Mouse (Mus musculus) small intestine, adult 2 months (tissue): ENCODE data around the gene Aldh16a1. TPM values are rescaled to one million over a fixed set of nuclear protein-coding genes. Genes with fewer than 3 reads are reported as not detected.
A peak's percentile ranks its signal among the peaks of the same experiment; 100 is the strongest.

ENCODE experiments used
- H3K27ac ChIP-seq: fragments of 200-500 bp; 2 replicates; pipeline ENCODE4 v1.5.1; 2012; ENCODE audit warnings: low read depth, low read length, control low read depth, inconsistent platforms; ENCODE audit not compliant: insufficient read depth
- H3K27me3 ChIP-seq: fragments of 200-500 bp; 2 replicates; pipeline ENCODE4 v1.6.1; 2012; ENCODE audit warnings: mild to moderate bottlenecking, moderate library complexity, low read length, inconsistent platforms; ENCODE audit not compliant: control insufficient read depth, insufficient read depth
- H3K36me3 ChIP-seq: fragments of 200-500 bp; 2 replicates; pipeline ENCODE4 v1.6.1; 2012; ENCODE audit warnings: mild to moderate bottlenecking, low read length, control low read depth, inconsistent platforms; ENCODE audit not compliant: control insufficient read depth, insufficient read depth
- H3K4me1 ChIP-seq: fragments of 200-500 bp; 2 replicates; pipeline ENCODE4 v1.6.1; 2012; ENCODE audit warnings: low read length, inconsistent platforms, mixed read lengths; ENCODE audit not compliant: control insufficient read depth, insufficient read depth, insufficient read length
- H3K4me3 ChIP-seq: fragments of 200-500 bp; 2 replicates; pipeline ENCODE4 v1.5.1; 2012; ENCODE audit warnings: low read depth, mild to moderate bottlenecking, control low read depth, inconsistent platforms, low read length, moderate library complexity
- CTCF ChIP-seq: fragments of 200-500 bp; IDR thresholded peaks from 2 replicates; pipeline ENCODE4 v1.5.1; 2012; ENCODE audit warnings: low read depth, mild to moderate bottlenecking, control low read depth, inconsistent platforms, low read length, moderate library complexity, mixed read lengths; ENCODE audit not compliant: insufficient replicate concordance, insufficient read length; ENCODE audit errors: extremely low read depth
- POLR2A ChIP-seq: fragments of 200-500 bp; IDR thresholded peaks from 2 replicates; pipeline ENCODE4 v1.6.1; 2012; ENCODE audit warnings: low read depth, mild to moderate bottlenecking, control low read depth, inconsistent platforms, low read length, moderate library complexity
- WGBS: fragments of 180-500 bp; shearing (Covaris S2); methylation state at CpG from one replicate; pipeline ENCODE4 v1.1.7; 2018; 5-methylcytosine and 5-hydroxymethylcytosine counted together
- polyA plus RNA-seq: library from polyadenylated mRNA; depleted of rRNA; stranded (reverse); fragments of >200 nt; gene quantifications from 2 replicates; pipeline ENCODE4 v1.2.3, GENCODE M21; 2012

Aldh16a1 gene
- polyA plus RNA-seq, 1 experiment: 253 TPM

DNA sequence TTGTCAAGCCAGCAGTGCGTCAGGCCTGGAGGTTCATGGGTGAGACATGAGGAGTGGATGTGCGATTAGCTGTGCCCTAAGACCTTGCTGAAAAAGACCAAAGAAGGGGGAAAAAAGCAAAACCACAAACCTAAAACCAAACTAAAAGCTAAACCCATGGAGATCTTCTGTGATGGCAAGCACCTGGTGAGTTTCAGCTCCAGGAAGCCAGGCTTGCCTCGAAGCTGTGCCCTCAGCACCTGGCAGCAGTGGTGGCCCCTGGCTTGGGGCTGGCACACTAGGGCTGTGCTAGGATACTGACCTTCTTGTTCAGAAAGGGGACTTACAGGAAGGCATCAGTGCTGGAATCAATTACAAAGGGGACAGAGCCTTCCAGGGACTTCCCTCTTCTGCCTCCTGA, 13.1 kb downstream of the Aldh16a1 start:
- 87% methylated on average over 3 of the region's 3 CpGs for WGBS
- no peak overlapping the region for H3K27ac ChIP-seq
- no peak overlapping the region for H3K4me3 ChIP-seq
- H3K36me3 ChIP-seq: peaks cover 43% of the 10 kb centered on the region
- no peaks in the 10 kb centered on the region for H3K4me1 ChIP-seq
- H3K27me3 ChIP-seq: no peaks in the 10 kb centered on the region
- TF ChIP-seq CTCF (no peak), POLR2A (no peak)

DNA sequence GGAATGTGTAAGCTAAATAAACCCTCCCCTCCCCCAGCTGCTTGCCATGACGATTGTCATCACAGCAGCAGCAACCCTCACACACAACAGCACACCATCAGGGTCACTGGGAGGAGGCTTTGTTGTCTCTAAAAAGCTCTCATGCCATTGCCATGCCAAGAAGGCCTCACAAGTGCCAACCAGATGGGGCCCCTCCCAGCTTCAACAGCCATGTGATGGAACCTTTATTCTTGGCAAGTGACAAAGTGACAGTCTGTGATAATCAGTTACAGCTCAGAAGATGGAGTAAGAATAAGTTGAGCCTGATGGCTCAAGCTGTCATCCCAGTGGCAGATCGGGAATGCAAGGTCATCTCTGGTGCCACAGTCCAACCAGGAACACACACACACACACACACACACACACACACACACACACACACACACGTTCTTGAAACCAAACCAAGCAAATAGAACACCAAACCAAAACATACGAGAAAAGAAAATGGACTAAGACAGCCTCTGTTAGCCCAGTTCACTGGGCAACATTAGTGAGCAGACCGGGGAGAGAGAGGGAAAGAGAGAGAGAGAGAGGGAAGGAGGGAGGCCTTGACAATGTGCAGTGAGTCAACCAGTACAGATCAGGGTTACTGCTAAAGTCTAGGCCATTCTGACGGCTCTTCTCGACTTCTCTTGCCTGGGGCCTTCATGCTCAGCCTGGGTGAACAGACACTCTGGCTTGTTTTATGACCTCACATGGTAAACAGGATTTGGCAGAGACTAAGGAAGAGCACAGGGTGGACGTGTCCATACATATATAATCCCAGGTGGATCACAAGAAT, 14.3 kb downstream of the Aldh16a1 start:
- H3K4me1 ChIP-seq: 0 out of 2 replicates have a peak, but pooled peaks cover 4% of the 10 kb centered on the region
- peaks cover 31% of the 10 kb centered on the region for H3K36me3 ChIP-seq
- H3K27me3 ChIP-seq: no peaks in the 10 kb centered on the region
- no peak overlapping the region for H3K4me3 ChIP-seq
- no peak for TF ChIP-seq CTCF
- TF ChIP-seq POLR2A: no peak
- WGBS: 69% methylated on average over 8 of the region's 8 CpGs
- no peak overlapping the region for H3K27ac ChIP-seq

DNA sequence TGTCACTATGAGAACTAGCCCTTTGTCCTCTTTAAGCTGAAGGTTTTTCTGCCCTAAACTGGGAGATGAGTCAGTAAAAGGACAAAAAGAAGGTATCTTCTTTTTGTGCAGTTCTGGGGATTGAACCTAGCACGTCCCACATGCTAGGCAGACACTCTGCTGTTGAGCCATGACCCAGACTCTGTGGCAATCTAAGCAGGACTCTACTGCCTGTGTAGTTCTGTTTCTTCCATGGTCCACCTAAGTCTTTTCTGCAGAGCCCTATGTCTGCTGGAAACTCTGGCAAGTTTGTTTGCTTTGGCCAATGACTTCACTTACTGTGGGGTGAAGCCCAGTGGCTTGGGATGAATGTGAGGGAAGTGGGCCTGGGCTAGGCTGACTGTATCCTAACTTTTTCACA, 16.0 kb downstream of the Aldh16a1 start:
- no peak for TF ChIP-seq CTCF
- TF ChIP-seq POLR2A: no peak
- WGBS: 93% methylated on average over 1 of the region's 1 CpGs
- H3K27me3 ChIP-seq: no peaks in the 10 kb centered on the region
- H3K27ac ChIP-seq: no peak overlapping the region
- H3K4me1 ChIP-seq: 0 out of 2 replicates have a peak, but pooled peaks cover 4% of the 10 kb centered on the region
- no peak overlapping the region for H3K4me3 ChIP-seq
- H3K36me3 ChIP-seq: peaks cover 16% of the 10 kb centered on the region

DNA sequence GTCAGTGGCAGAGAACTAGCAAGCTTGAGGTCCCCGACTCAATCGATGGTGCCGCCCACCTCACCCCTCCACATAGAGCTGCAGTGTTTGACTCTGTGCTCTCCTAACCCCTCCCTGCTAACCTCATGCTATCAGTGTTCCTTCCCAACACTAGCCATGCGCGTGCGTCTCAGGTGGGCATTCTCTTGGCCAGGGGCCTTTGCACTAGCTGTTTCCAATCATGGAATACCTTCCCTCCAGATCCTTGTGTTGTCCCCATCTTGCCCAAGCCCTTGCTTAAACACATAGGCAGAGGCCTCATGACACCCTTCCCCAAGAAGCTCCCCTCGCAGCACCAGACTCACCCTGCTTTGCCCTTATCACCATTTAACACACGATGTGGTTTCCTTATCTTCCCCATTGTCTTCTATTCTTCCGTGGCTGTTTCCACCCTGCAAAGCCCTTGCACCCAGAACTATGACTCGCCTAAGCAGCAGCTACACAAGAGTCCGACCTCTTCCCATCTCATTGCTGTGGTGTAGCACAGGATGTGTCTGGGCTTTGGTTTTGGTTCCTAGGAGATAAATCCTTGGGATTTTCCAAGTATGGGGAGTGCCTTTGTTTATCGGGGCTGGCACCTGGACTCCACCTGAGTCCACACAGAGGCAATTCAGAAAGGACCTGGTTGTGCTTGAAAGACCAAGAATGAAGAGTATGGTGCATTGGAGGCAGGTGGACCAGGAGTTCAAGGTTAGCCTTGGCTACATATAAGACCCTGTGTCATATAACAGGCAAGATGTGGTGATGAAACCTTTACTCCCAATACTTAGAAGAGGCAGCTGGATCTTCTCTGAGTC, 17.0 kb downstream of the Aldh16a1 start:
- Histone ChIP-seq H3K4me1 (0 out of 2 replicates have a peak, but pooled peaks cover 4% of the 10 kb centered on the region), H3K27me3 (no peaks in the 10 kb centered on the region), H3K4me3 (no peak overlapping the region), H3K36me3 (0 out of 2 replicates have a peak, but pooled peaks cover 8% of the 10 kb centered on the region), H3K27ac (no peak overlapping the region)
- WGBS: 51% methylated on average over 12 of the region's 12 CpGs
- TF ChIP-seq POLR2A: no peak

DNA sequence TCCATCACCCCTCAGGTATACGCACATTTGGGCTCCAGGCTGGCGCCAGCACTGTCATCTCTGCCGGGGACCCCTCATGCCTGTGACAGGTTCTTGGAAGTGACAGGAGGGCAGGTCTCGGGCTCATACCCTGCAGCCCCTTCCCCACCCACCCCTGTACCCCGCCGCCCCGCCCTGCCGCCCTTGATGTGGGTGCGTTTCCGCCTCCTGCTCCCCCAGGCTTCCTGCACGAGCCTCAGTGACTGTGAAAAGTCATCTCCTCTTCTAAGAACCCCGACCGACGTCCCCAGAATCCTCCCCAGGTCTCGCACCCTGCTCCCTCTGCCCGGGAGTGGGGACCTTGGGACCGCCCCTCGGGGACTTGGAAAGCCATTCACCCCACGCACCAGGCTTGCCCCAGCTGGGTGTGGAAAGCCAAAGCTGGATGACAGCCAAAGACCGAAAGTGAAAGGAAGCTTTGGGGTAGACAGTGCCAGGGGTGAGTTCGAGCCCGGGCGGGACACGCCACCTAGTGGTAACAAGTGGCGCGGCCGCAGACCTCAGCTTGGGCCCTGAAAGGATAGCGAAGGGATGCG, 18.3 kb downstream of the Aldh16a1 start, which contains the start of the genes Gm45713 and Flt3l:
Gene Gm45713, minus strand, starts transcription at position 239 of the 575 bp plus-strand sequence.
Gene Flt3l, minus strand, starts transcription at position 440 of the 575 bp plus-strand sequence.
- Histone ChIP-seq H3K27ac (peak within 1 kb of the TSS; percentile 70), H3K4me3 (peak within 1 kb of the TSS; percentile 81), H3K36me3 (no peaks in the 10 kb centered on the region), H3K27me3 (no peaks in the 10 kb centered on the region), H3K4me1 (0 out of 2 replicates have a peak, but pooled peaks cover 4% of the 10 kb centered on the region)
- TF ChIP-seq POLR2A (peak; percentile 40; the same call in 1 of the 2 replicates), CTCF (peak; percentile 95)
- WGBS: 2% methylated on average over 29 of the region's 29 CpGs

DNA sequence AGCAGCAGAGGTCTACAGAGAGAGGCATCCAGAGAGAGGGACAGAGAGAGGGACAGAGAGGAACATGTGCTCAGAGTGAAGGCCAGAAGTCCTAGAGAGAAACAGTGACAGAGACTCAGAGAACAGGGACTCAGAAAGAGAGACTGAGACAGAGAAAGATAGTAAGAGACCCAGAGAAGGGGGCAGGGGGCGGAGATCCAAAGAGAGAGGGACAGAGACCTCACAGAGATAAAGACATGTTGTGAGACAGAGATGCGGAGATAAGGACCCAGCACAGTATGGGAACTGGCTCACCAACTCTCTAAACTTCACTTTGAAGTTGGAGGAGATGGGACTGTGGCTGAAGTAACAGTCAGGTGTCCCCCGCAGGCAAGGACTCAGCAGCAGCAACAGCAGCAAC, 19.0 kb downstream of the Aldh16a1 start:
- WGBS: 81% methylated on average over 3 of the region's 3 CpGs
- TF ChIP-seq CTCF: no peak
- no peak for TF ChIP-seq POLR2A
- Histone ChIP-seq H3K36me3 (no peaks in the 10 kb centered on the region), H3K4me3 (peak overlapping the region; percentile 81), H3K27ac (peak overlapping the region; percentile 17; the same call in 1 of the 2 replicates), H3K4me1 (0 out of 2 replicates have a peak, but pooled peaks cover 4% of the 10 kb centered on the region), H3K27me3 (no peaks in the 10 kb centered on the region)
